Mouse (Mus musculus): ENCODE data around the gene Trip11. TPM values are rescaled to one million over a fixed set of nuclear protein-coding genes. Genes with fewer than 3 reads are reported as not detected.

Trip11 gene
- polyA plus RNA-seq, 1 experiment from 2014 or later = 14.4 TPM

GRCm38 (mm10) chr12:101851314-101851713 is 61.8 kb downstream of the Trip11 start:
- no peaks in the 10 kb centered on the region for H3K9me3 ChIP-seq (replicated peaks; ENCODE audit: control insufficient read depth, low read length)
- H3K4me3 ChIP-seq (ENCODE audit: low read depth, low read length) = no peak overlapping the region
- 92% methylated on average over 9 of the region's 9 CpGs for WGBS
- H3K4me1 ChIP-seq (ENCODE audit: control insufficient read depth, insufficient read depth, low read length) = no peaks in the 10 kb centered on the region
- peaks cover 5% of the 10 kb centered on the region; the same call in 1 of the 2 replicates for H3K36me3 ChIP-seq (ENCODE audit: control insufficient read depth, insufficient read depth, low read length)
- no peak overlapping the region for H3K9ac ChIP-seq (ENCODE audit: low read length)
- no peak overlapping the region for H3K27ac ChIP-seq (ENCODE audit: low read depth, low read length)
- DNase-seq (ENCODE audit: low spot score) (no peak), ATAC-seq (no peak)
- H3K27me3 ChIP-seq (replicated peaks; ENCODE audit: control insufficient read depth, insufficient read depth, low read length) = no peaks in the 10 kb centered on the region
- no peak overlapping the region for H3K4me2 ChIP-seq (ENCODE audit: low read length)

GRCm38 (mm10) chr12:101836546-101837274 is 76.4 kb downstream of the Trip11 start:
- WGBS = 88% methylated on average over 10 of the region's 10 CpGs
- ATAC-seq = no peak
- Histone ChIP-seq H3K4me1 (ENCODE audit: control insufficient read depth, insufficient read depth, low read length) (no peaks in the 10 kb centered on the region), H3K9me3 (replicated peaks; ENCODE audit: control insufficient read depth, low read length) (no peaks in the 10 kb centered on the region), H3K4me3 (ENCODE audit: low read depth, low read length) (no peak overlapping the region), H3K27me3 (replicated peaks; ENCODE audit: control insufficient read depth, insufficient read depth, low read length) (no peaks in the 10 kb centered on the region), H3K27ac (ENCODE audit: low read depth, low read length) (no peak overlapping the region), H3K9ac (ENCODE audit: low read length) (no peak overlapping the region), H3K4me2 (ENCODE audit: low read length) (no peak overlapping the region), H3K36me3 (ENCODE audit: control insufficient read depth, insufficient read depth, low read length) (peaks cover 20% of the 10 kb centered on the region)
- DNase-seq (ENCODE audit: low spot score) = no peak

DNA sequence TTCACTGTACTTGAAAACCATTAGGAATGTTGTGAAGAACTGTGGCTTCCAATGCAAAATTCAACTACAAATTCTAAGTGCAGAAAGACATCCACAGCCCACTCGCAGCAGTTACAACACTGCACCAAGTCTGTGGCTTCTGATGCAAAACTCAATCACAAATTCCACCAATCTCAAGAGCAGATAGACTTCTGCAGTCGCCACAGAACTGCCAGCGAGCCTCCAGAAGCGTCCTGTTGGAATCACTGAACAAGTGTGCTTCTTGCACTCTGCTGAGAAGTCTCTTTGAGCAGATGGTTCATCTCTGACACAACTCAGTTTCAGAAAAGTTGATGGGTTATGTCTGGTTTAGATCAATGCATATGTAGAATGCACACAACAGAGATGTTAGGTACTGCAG is 78.4 kb downstream of the Trip11 start:
- Histone ChIP-seq H3K4me1 (ENCODE audit: control insufficient read depth, insufficient read depth, low read length) (no peaks in the 10 kb centered on the region), H3K27me3 (replicated peaks; ENCODE audit: control insufficient read depth, insufficient read depth, low read length) (no peaks in the 10 kb centered on the region), H3K4me2 (ENCODE audit: low read length) (no peak overlapping the region), H3K27ac (ENCODE audit: low read depth, low read length) (no peak overlapping the region), H3K4me3 (ENCODE audit: low read depth, low read length) (no peak overlapping the region), H3K9ac (ENCODE audit: low read length) (no peak overlapping the region), H3K36me3 (ENCODE audit: control insufficient read depth, insufficient read depth, low read length) (peaks cover 20% of the 10 kb centered on the region), H3K9me3 (replicated peaks; ENCODE audit: control insufficient read depth, low read length) (no peaks in the 10 kb centered on the region)
- DNase-seq (ENCODE audit: low spot score) (no peak), ATAC-seq (no peak)
- 94% methylated on average over 4 of the region's 4 CpGs for WGBS

- no peaks in the 10 kb centered on the region for H3K4me1 ChIP-seq (ENCODE audit: control insufficient read depth, insufficient read depth, low read length)
- H3K9me3 ChIP-seq (replicated peaks; ENCODE audit: control insufficient read depth, low read length) = no peaks in the 10 kb centered on the region
- no peaks in the 10 kb centered on the region for H3K27me3 ChIP-seq (replicated peaks; ENCODE audit: control insufficient read depth, insufficient read depth, low read length)
- no peak for ATAC-seq
- H3K4me3 ChIP-seq (ENCODE audit: low read depth, low read length) = no peak overlapping the region
- DNase-seq (ENCODE audit: low spot score) = no peak
- no peak overlapping the region for H3K27ac ChIP-seq (ENCODE audit: low read depth, low read length)
- H3K4me2 ChIP-seq (ENCODE audit: low read length) = no peak overlapping the region
- 93% methylated on average over 8 of the region's 8 CpGs for WGBS
- H3K36me3 ChIP-seq (ENCODE audit: control insufficient read depth, insufficient read depth, low read length) = peaks cover 20% of the 10 kb centered on the region
- H3K9ac ChIP-seq (ENCODE audit: low read length) = no peak overlapping the region
Observed at GRCm38 (mm10) chr12:101833776-101834175, 79.3 kb downstream of the Trip11 start.

- no peak overlapping the region for H3K4me3 ChIP-seq (ENCODE audit: low read depth, low read length)
Observed at GRCm38 (mm10) chr12:101833115-101833506, 80.0 kb downstream of the Trip11 start.

DNA sequence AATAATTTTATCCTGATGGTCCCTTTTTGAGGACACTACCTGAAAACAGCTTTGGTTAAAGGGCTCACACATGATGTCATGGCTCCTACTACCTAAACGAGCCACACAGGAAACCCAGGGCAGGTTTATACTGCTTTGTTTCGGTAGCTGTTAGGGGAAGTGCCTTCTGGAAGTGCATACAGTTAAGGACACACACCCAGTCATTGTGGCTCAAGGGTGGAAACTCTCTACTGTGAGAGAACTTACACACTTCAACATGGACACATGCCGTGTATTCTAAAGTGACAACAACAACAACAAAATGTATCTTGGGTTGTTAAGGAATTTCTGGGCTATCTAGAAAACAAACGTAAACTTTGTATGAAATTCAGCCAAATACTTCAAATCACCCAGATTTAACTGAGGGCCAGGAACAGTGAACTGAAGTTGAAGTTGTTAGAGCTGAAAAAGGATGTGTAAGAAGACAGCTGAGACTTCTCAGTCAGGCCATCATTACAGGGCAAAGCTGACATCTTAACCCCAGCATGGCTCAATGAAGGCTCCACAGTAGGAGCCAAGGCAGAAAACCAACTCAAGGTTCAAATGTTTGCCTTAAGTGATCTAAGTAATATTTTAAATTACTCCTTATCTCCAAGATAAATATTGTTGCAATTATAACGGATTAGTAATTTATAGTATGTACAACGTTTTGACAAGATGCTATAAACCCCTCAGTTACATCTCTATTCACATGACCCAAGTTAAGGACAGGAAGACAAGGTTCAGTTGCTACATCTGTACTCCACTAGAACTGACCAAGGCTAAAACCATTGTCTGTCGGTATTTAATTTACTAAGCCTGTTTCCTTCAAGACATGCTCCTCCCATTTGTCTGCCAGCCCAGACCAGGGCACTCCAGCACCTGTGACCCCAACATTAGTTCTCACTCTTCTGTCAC is 80.6 kb downstream of the Trip11 start:
- H3K4me2 ChIP-seq (ENCODE audit: low read length) = no peak overlapping the region
- no peak overlapping the region for H3K27ac ChIP-seq (ENCODE audit: low read depth, low read length)
- H3K4me1 ChIP-seq (ENCODE audit: control insufficient read depth, insufficient read depth, low read length) = no peaks in the 10 kb centered on the region
- H3K9ac ChIP-seq (ENCODE audit: low read length) = no peak overlapping the region
- WGBS = 89% methylated on average over 7 of the region's 7 CpGs
- no peak overlapping the region for H3K4me3 ChIP-seq (ENCODE audit: low read depth, low read length)
- no peak for ATAC-seq
- H3K36me3 ChIP-seq (ENCODE audit: control insufficient read depth, insufficient read depth, low read length) = peaks cover 12% of the 10 kb centered on the region; the same call in 1 of the 2 replicates
- no peak for DNase-seq (ENCODE audit: low spot score)
- H3K9me3 ChIP-seq (replicated peaks; ENCODE audit: control insufficient read depth, low read length) = no peaks in the 10 kb centered on the region
- no peaks in the 10 kb centered on the region for H3K27me3 ChIP-seq (replicated peaks; ENCODE audit: control insufficient read depth, insufficient read depth, low read length)

More at GRCm38 (mm10) chr12:101833115-101833506, 80.0 kb downstream of the Trip11 start:
- H3K27ac ChIP-seq (ENCODE audit: low read depth, low read length) = no peak overlapping the region
- H3K36me3 ChIP-seq (ENCODE audit: control insufficient read depth, insufficient read depth, low read length) = peaks cover 17% of the 10 kb centered on the region
- no peaks in the 10 kb centered on the region for H3K27me3 ChIP-seq (replicated peaks; ENCODE audit: control insufficient read depth, insufficient read depth, low read length)
- no peak overlapping the region for H3K4me2 ChIP-seq (ENCODE audit: low read length)
- H3K9ac ChIP-seq (ENCODE audit: low read length) = no peak overlapping the region
- no peaks in the 10 kb centered on the region for H3K4me1 ChIP-seq (ENCODE audit: control insufficient read depth, insufficient read depth, low read length)
- ATAC-seq (no peak), DNase-seq (ENCODE audit: low spot score) (no peak)
- no peaks in the 10 kb centered on the region for H3K9me3 ChIP-seq (replicated peaks; ENCODE audit: control insufficient read depth, low read length)
- WGBS = 95% methylated on average over 6 of the region's 6 CpGs

- H3K4me1 ChIP-seq (ENCODE audit: control insufficient read depth, insufficient read depth, low read length) = no peaks in the 10 kb centered on the region
- 74% methylated on average over 4 of the region's 4 CpGs for WGBS
- no peak overlapping the region for H3K9ac ChIP-seq (ENCODE audit: low read length)
- peaks cover 6% of the 10 kb centered on the region; the same call in 1 of the 2 replicates for H3K36me3 ChIP-seq (ENCODE audit: control insufficient read depth, insufficient read depth, low read length)
- H3K9me3 ChIP-seq (replicated peaks; ENCODE audit: control insufficient read depth, low read length) = no peaks in the 10 kb centered on the region
- no peak for ATAC-seq
- H3K4me2 ChIP-seq (ENCODE audit: low read length) = no peak overlapping the region
- no peak overlapping the region for H3K4me3 ChIP-seq (ENCODE audit: low read depth, low read length)
- H3K27me3 ChIP-seq (replicated peaks; ENCODE audit: control insufficient read depth, insufficient read depth, low read length) = no peaks in the 10 kb centered on the region
- DNase-seq (ENCODE audit: low spot score) = no peak
- no peak overlapping the region for H3K27ac ChIP-seq (ENCODE audit: low read depth, low read length)
Observed at GRCm38 (mm10) chr12:101831221-101831620, 81.8 kb downstream of the Trip11 start.

- DNase-seq (ENCODE audit: low spot score) (no peak), ATAC-seq (no peak)
- H3K4me3 ChIP-seq (ENCODE audit: low read depth, low read length) = no peak overlapping the region
- H3K27me3 ChIP-seq (replicated peaks; ENCODE audit: control insufficient read depth, insufficient read depth, low read length) = no peaks in the 10 kb centered on the region
- H3K9ac ChIP-seq (ENCODE audit: low read length) = no peak overlapping the region
- H3K36me3 ChIP-seq (ENCODE audit: control insufficient read depth, insufficient read depth, low read length) = no peaks in the 10 kb centered on the region
- H3K9me3 ChIP-seq (replicated peaks; ENCODE audit: control insufficient read depth, low read length) = no peaks in the 10 kb centered on the region
- WGBS = 94% methylated on average over 4 of the region's 4 CpGs
- no peak overlapping the region for H3K27ac ChIP-seq (ENCODE audit: low read depth, low read length)
- no peak overlapping the region for H3K4me2 ChIP-seq (ENCODE audit: low read length)
- H3K4me1 ChIP-seq (ENCODE audit: control insufficient read depth, insufficient read depth, low read length) = peaks cover 3% of the 10 kb centered on the region; the same call in 1 of the 2 replicates
Observed at GRCm38 (mm10) chr12:101823161-101823560, 89.9 kb downstream of the Trip11 start.

All from forebrain, embryonic 14.5 days (tissue).